Mouse (Mus musculus) frontal cortex, adult 2 months (tissue): ENCODE data around the gene Btbd11. TPM values are rescaled to one million over a fixed set of nuclear protein-coding genes. Genes with fewer than 3 reads are reported as not detected.

ENCODE experiments used
- DNase-seq, 2 experiments: peaks; one replicate each; pipeline ENCODE4 v3.0.0; 2022; ENCODE audit warnings: low spot score in 1 of 2; ENCODE audit errors: extremely low spot score in 1 of 2
- polyA plus RNA-seq: library from polyadenylated mRNA; depleted of rRNA; stranded (reverse); fragments of >200 nt; gene quantifications from 2 replicates; pipeline ENCODE4 v1.2.3, GENCODE M21; 2012

Btbd11 gene
- polyA plus RNA-seq, 1 experiment, result 12.8 TPM

DNA sequence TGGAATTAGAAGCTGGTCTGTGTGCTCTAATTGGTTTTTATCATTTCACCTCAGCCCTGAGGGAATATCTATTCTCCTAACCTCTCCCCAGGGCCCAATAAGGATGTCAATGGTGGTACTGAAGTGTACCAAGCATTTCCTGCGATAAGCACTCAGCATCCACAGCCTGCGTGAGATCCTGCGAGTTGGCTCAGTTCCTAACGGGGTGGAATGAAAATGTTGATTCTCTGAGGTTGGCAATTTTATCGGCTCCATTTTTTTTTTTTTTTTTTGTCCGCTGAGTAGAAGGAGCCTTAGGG lies 131.4 kb downstream of the Btbd11 start:
- DNase-seq, result no peak

DNA sequence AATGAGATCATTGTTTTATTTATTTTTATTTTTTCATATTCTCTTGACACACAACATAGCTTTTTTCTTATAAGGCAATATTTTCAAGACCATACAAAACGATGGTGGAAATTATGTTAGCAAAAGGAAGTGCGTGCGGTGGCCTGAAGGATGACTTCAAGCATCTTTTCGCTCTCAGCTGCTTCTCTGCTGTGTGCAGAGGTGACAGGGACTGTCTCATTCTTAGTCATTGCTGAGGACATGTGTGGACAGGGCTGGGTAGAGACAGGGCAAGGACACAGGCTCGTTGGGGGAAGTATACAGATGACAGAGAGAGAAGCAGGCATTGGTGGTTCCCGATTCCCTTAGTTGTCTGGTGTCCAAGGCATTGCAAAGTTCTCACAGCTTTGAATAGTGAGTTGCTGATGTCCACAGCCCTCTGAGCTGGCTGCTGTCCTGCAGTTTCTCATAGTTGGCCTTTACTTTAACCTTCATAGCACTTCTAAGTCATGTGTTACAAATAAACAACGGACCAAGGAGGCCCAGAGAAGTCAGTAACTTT lies 135.7 kb downstream of the Btbd11 start:
- no peak for DNase-seq

DNA sequence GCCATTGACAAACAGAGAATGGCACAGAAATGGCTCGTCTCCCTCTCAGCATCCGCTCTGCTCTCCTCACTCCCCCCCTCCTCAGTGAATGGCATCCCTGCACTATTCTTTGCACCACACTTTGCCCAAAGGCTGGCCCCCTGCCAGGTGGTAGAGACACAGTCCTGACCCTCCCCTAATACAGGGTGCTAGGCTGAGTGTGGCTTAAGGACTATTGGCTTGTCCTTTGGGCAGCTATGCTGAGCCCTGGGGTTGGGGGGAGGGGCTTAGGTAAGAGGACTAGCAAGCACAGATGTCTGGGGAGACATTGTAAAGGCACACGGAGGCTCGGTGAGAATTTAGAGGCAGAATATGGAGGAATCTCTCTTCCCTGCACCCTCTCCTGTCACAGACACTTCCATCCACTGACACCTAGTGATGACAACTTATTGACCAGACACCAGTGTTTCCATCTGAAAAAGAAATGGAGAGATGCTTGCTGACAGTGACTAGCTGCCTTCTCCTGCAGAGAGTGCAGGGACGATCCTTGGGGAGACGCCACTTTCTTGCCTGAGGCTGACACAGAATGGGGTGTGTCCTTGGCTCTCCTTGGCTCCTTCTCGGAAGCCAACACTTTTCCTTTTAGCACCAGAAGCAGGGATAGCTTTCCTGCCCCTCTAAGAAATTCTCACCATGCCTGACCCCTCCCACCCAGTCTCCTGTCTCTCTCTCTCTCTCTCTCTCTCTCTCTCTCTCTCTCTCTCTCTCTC lies 138.8 kb downstream of the Btbd11 start:
- DNase-seq, result no peak

DNA sequence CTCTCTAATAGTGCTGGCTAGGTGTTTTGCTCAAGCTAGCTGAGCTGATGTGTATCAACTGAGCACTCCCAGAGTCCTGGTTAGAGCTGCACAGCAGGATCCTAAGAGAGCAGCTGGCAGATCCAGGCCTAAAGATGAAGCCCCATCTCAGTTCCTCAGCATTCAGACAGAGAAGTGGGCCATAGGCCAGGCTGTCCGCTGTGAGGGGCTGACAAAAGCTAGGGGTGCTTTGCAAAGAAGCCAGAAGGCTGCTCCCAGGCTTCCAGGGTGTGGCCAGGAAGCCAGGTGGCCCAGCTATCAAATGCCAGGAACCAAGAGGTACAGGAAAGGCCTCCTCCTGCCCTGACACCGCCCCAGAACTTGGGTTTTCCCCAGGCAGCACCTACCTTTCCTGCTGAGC lies 140.0 kb downstream of the Btbd11 start:
- no peak for DNase-seq

DNA sequence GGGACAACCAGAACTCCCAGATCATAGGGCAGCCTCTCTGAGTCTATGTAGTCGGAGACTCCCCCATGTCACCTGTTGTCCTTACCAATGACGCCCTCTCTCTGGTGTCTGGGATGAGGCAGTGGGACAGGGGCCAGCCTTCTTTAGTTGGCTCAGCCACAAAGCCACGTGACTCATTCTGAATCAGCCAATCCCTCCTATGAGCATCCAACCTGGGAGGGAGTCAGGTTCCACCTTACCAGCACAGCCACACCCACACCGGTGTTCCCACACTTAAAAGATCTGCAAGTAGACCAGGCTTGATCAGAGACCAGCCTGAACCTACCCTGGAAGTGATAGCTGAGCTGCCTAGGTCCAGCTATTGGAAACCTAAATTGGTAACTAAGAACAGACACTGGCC lies 141.1 kb downstream of the Btbd11 start:
- DNase-seq, result no peak

DNA sequence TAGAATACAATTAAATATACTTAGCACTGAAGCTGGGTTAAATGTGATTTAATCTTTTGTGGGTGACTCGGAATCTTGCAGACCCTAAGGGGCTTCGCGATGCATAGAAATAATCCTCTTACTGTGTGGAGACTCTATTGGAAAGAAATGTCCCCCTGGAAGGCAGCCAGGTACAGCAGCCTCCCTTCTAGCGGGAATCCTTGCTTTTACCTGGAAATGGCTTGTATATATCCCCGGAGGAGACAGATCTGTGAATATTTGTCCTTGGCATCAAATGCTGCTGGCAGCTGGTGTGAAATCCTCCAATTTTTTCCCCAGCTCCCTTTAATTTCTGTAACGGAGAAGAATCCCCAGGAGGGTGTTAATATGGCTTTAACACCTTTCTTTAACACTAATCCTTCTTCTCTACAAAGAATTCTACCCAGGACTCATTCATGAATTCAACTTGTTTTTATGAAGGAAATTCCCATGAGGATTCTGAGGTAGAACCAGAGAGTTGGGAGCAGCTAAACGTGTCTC lies 146.6 kb downstream of the Btbd11 start:
- DNase-seq, result no peak

DNA sequence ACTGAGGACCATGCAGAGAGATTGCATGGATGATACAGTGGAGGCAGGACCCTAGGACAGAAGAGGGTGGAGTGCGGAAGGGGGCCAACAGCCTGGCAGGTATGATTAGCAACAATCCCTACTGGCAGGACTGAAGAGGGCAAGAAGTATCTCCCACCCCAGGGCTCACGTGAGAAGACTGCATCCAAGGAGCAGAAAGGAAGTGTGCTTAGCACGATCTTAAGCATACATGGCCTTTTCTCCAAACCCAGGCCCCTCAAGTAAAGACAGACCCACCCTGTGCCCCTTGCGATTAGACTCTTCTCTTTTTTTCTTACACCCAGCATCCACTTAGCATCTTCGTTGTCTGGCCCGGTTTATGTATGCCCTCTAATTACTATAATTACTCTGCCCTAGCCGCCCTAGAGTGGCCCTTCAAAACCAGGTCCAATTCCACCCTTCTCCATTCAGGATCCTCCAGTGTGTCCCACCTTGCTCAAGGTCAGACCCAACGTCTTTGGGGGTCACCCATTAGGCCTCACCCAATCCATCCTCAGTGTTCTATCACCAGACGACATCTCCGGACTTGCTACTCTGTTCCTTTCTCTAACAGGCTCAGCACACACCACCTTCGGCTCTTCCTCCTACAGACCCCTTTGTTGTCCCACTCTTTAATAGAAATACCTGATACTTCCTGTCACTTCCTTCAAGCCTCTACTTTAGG lies 151.6 kb downstream of the Btbd11 start:
- DNase-seq, result no peak

DNA sequence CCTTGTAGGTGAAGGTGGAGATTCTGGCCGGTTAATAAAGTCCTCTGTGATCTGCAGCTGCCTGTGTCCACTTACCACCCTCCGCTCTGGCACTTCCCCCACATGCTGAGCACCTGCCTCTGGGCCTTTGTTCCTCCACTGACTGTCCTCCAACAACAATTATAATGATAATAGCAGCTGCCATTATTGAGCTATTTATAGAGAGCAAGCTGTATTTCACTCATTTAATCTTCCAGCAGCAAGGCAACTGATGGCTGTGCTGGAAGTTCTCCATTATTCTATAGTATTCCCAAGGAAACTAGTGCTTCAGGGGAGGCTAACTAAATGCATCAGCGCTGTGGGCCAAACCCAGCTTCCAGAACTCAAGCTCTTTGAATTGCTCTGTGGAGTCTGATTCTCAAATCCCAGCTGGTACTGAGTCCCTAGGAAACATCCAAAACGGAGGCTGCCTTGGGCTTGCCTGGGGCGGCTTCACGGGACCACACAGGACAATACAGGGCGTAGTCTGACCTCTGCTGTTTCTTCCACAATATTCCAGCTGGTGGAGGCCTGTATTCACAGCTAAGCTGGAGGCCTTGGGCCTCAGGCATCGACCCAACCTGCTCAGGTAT lies 153.0 kb downstream of the Btbd11 start:
- DNase-seq, result no peak

DNA sequence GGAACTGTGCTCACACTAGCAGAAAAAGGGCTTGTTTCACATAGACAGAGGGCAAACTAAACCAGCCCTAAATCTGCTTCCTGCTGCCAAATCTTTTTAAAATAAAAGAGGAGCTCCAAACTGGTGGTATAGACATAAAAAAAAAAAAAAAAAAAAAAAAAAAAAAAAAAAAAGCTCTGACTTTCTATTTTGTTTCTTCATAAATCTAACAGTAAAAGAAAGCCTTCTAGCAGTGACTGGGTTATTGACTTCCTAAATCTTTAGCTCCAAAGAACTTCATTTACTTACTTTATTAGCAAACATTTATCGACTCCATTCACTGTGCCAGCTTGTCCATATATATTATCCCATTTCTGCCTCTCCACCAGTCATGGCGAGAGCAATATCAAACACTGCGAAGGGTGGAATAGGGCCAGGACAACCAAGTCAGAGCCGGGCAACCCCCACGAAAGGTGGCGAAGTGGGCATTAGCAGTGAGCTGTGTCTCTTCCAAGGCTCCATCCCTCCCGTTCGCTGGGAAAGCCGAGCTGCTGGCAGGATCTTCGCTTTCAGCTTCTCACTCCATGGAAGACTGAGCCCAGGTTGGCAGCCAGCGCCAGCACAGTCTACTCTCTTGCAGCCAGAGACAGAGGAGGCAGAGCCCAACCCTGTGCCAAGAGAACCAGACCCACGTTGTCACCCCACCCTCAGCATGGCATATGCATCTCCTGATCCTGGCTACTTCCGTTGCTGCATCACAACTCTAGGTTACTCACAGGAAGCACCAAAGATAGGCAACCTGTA lies 153.9 kb downstream of the Btbd11 start:
- DNase-seq, result peak in 1 of 2 experiments; percentile 22

DNA sequence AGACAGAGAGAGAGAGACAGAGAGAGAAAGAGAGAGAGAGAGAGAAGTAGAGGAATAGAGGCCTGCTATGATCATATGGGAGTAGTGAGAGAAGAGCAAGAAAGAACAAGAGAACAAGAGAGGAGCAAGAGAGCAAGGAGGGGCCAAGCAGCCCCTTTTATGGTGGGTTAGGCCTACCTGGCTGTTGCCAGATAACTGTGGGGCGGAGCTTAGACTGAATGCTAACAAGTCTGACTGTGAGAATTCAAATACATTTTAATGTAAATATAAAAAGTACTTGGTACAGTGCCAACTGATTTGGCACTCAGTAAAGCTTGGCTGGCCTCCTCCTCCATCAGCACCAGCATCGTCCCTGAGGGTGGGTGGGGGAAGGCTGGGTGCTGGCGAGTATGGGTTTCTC lies 154.9 kb downstream of the Btbd11 start:
- no peak for DNase-seq

DNA sequence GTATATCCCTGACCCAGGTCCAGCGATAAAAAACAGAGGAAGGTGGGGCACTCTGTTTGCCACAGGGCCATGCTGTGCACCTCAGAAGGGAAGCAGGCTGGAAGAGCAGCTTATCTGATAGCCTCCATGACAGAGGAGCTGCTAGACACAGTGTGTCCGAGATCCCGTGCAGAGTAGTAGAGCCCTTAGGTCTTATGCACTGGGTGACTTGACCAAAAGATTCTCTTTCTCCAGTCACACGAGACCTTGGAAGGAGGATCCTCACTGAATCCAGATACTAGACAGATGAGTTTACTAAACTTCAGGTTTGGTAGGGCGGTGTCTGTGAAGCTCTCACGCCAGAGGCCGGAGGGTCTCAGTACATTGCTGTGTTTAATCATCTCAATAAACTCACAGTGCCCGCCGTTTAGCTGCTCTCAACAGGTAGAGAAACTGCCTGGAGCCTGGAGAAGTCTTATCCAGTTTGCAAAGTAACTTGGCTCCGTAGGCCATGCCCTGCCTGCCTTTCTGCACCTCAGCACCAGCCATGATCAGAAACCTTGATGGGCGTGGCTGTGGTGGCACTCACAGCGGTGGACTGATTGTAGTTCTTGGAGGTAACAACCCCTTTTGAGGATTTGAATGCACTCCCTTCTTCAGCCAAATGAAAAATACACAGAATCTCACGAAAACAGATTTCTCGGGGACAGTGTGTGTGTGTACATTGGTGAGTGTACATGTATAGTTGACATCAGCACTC lies 155.4 kb downstream of the Btbd11 start:
- no peak for DNase-seq

DNA sequence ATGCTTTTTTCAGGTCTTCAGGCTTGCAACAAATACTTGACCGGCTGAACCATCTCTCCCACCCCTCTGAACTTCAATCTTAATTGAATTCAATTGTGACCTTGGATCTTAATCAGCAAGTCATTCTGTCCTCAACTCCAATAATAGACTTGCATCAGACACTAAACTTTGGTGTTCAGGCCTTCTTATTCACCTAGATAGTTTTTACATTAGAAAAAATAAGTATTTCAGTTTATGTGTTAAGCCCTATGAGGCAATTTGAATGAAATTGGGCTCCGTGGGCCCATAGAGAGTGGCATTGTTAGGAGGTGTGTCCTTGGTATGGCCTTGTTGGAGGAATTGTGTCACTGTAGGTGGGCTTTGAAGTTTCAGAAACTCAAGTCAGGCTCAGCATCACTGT lies 156.7 kb downstream of the Btbd11 start:
- DNase-seq, result no peak

DNA sequence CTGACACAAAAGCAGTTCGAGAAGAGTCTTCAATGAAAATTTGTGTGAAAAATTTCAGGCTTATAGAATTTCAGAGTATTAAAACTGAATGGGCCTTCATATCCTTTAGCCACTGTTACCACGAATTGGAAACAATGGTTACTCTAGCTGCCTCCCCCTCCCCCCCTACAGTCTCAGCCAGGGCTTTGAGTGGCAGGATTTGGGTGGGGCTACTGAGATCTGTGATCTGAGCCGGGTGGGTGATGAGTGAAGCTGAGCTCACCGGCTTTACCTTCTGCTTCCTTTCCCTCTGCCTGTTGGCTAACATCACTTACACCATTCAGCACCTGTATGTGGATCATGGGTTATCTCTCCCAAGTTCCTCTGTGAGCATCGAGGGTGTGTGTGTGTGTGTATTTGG lies 158.4 kb downstream of the Btbd11 start:
- DNase-seq, result no peak

DNA sequence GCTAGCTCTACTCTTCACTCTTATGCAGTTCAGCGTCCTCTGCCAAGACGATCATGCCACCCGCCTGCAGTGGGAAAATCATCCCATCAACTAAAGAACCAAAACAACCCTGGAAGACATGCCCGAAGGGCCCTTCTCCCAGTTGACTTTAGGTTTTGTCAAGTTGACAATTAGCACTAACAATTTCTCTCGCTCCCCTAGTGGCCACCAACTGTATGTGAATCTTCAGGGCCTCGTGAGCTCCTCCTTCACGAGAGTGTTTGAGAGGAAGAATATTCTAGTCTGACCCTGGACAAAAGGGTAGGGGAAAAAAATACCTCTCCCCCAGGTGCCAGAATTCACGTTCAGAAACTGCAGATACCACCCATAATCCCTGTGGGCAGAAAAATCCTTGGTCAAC lies 168.6 kb downstream of the Btbd11 start:
- no peak for DNase-seq

DNA sequence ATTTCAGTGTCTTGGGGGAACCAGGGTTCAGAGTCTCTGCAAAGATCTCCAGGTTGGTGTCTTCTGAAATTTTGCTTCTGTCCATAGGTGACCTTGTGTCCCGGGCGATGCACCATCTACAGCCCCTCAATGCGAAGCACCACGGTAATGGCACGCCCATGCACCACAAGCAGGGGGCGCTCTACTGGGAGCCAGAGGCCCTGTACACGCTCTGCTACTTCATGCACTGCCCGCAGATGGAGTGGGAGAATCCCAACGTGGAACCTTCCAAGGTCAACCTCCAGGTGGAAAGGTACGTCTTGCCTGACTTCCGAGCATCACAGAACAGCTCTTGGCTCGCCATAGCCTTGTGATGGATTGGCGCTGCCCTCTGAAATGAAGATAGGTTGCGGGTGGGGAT lies 174.8 kb downstream of the Btbd11 start:
- DNase-seq, result no peak

DNA sequence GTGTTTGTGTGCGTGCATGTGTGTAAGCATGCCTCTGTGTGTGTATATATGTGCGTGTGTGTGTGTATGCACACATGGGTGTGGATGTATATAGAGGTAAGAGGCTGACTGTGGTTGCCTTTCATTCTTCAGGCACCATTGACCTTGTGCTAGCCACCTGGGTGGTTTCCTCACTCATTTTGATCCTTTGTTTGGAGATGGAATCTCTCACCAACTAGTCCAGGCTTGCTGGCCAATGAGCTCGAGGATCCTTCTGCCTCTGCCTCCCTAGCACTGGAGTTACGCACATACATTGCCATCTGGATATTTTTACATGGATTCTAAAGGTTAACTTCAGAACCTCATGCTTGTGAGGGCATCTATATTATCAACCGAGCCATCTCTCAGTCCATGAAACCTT lies 184.8 kb downstream of the Btbd11 start:
- no peak for DNase-seq

DNA sequence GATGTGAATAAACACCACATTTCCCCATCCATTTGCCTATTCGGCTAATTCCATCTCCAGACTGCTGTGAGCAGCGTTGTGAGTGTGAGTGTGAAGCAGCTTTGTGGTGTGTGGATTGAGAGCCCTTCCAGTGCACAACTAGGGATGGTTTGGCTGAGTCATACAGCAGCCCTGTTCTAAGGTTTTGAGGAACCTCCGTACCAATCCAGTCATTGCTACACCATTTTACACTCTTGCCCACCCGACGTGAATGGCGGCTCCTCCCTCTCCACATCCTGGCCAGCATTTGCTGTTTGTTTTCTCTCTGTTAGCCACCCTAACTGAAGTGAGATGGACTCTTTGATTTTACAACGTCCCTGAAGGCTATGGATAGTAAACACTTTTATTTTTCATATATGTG lies 186.0 kb downstream of the Btbd11 start:
- DNase-seq, result no peak

DNA sequence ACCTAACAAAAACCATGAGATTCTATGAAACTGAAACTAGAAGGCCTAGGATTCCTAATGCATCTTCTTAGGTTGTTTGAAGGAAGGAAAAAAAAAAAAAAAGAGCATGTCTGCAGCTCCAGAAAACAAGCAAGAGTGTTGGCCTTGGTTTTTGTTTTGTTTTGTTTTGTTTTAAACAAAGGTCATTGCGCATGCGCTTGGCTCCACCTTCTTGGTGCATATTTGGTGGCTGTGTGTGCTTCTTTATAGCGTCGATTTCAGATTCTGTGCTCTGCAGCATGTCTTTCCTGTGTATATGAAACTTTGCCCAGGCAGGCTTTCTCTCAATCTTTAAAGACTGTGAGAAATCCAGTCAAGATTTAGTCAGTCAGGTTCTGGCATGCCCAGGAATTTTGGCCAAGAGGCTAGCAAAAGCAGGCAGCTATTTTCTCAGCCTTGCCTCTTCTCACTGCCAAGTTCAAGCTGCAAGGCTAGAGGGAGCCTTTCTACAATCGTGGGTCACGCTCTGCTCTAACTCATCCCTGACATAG lies 191.3 kb downstream of the Btbd11 start:
- no peak for DNase-seq

DNA sequence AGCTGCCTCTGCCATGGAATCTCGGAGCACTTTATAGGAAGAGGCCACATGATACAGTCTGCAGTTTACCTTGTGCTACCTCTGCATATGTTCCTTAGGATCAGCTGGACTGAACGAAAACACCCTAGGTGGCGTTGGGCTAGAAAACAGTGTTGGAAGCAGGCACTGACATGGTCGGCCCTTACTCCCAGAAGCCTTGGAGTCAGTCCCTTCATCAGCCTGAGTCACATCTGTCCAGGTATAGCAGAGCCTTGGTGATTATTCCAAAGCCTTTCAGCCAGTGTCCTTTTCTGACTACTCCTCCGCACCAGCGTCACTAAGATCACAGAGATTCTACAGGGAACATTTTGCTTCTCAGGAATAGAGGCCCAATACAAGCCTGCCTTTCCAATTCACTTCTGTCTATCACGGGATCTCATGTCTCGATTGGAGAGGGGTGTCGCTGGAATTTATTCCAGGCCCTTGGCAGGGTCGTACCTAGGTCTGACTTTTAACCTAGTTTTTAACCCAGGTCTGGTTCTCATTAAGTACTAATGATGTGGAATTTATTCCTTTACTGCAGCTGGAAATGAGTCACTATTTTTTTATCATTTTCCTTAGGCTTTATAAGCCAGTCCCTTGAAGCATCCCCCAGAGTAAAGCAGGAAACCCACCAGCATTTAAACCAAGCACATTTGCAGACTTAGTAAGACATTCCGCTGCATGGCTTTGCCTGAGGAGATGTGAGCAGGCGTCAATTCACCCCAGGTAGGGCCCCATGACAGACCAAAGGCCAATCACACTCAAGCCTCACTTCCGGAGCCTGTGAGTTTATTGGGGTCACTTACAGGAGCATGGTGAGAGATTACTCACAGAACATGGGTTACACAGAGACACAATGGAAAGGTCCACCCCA lies 192.2 kb downstream of the Btbd11 start:
- no peak for DNase-seq
